Mouse (Mus musculus) midbrain, embryonic 13.5 days (tissue): Measurements from ENCODE around the gene Nav3. TPM values are rescaled to one million over a fixed set of nuclear protein-coding genes. Genes with fewer than 3 reads are reported as not detected.

Experiments used
- ATAC-seq: fragments of 200-750 bp; cut with Nextera tagmentation; 2 replicates; pipeline ENCODE4 v1.8.0; 2017; ENCODE audit warnings: mild to moderate bottlenecking, moderate TSS enrichment, moderate library complexity
- H3K27ac ChIP-seq: fragments of 300-500 bp; sonication (generic); 2 replicates; pipeline ENCODE4 v1.5.1; 2015; ENCODE audit warnings: inconsistent platforms, mild to moderate bottlenecking, moderate library complexity
- H3K27me3 ChIP-seq: fragments of 300-500 bp; sonication (generic); 2 replicates; pipeline ENCODE4 v1.6.1; 2015; ENCODE audit warnings: mild to moderate bottlenecking, inconsistent platforms
- H3K36me3 ChIP-seq: fragments of 300-500 bp; sonication (generic); 2 replicates; pipeline ENCODE4 v1.6.1; 2015; ENCODE audit warnings: mild to moderate bottlenecking, inconsistent platforms
- H3K4me1 ChIP-seq: fragments of 300-500 bp; sonication (generic); replicated peaks from 2 replicates; pipeline ENCODE4 v1.6.1; 2015; ENCODE audit warnings: inconsistent platforms
- H3K4me2 ChIP-seq: fragments of 300-500 bp; sonication (generic); replicated peaks from 2 replicates; pipeline ENCODE4 v1.6.1; 2015; ENCODE audit warnings: moderate library complexity, mild to moderate bottlenecking, inconsistent platforms
- H3K4me3 ChIP-seq: fragments of 300-500 bp; sonication (generic); replicated peaks from 2 replicates; pipeline ENCODE4 v1.5.1; 2015; ENCODE audit warnings: mild to moderate bottlenecking, inconsistent platforms
- H3K9ac ChIP-seq: fragments of 300-500 bp; sonication (generic); replicated peaks from 2 replicates; pipeline ENCODE4 v1.6.1; 2015; ENCODE audit warnings: mild to moderate bottlenecking, inconsistent platforms
- H3K9me3 ChIP-seq: fragments of 300-500 bp; sonication (generic); 2 replicates; pipeline ENCODE4 v1.6.1; 2016; ENCODE audit warnings: mild to moderate bottlenecking, inconsistent platforms
- WGBS: fragments of 180-500 bp; shearing (Covaris S2); methylation state at CpG from one replicate; pipeline ENCODE4 v1.1.7; 2015; 5-methylcytosine and 5-hydroxymethylcytosine counted together
- polyA plus RNA-seq: library from polyadenylated mRNA; unstranded; fragments of >200 nt; fragmentation: Nextera tagmentation; extraction: Ambion mirVana; gene quantifications from 2 replicates; pipeline ENCODE4 v1.2.1, GENCODE M21; 2015

The Nav3 gene
- polyA plus RNA-seq, 1 experiment from 2014 or later, result 20.2 TPM

DNA sequence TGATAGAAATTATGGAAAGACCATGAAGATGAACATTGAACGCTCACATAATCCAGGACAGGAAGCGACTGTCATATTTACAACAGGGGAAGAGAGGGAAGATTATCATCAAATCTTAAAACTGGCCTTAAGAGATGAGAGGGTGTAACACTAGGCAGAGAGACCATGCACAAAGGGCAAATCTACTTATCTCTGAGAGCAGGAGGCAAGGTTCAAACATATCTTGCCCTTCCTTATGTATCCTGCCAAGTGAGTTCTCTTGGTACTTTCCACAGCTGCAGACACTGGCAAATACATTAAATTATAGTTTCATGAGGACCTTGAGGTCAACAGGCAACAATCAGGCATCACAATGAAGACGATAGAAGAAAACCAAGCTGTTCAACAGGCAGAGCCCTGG is 529.9 kb downstream of the Nav3 start:
- H3K9me3 ChIP-seq, result no peaks in the 10 kb centered on the region
- H3K27me3 ChIP-seq, result no peaks in the 10 kb centered on the region
- H3K9ac ChIP-seq, result no peak overlapping the region
- H3K4me3 ChIP-seq, result no peak overlapping the region
- H3K27ac ChIP-seq, result no peak overlapping the region
- no peak overlapping the region for H3K4me2 ChIP-seq
- ATAC-seq, result no peak
- WGBS, result 72% methylated on average over 3 of the region's 3 CpGs
- no peaks in the 10 kb centered on the region for H3K36me3 ChIP-seq
- peaks cover 28% of the 10 kb centered on the region for H3K4me1 ChIP-seq

- Histone ChIP-seq H3K9ac (no peak overlapping the region), H3K27ac (no peak overlapping the region), H3K4me3 (no peak overlapping the region), H3K9me3 (no peaks in the 10 kb centered on the region), H3K4me1 (peaks cover 27% of the 10 kb centered on the region), H3K36me3 (no peaks in the 10 kb centered on the region), H3K27me3 (no peaks in the 10 kb centered on the region), H3K4me2 (no peak overlapping the region)
- 89% methylated on average over 2 of the region's 2 CpGs for WGBS
- ATAC-seq, result no peak
Observed at GRCm38 (mm10) chr10:109924136-109924535, 531.9 kb downstream of the Nav3 start.

- Histone ChIP-seq H3K27ac (no peak overlapping the region), H3K27me3 (no peaks in the 10 kb centered on the region), H3K9me3 (no peaks in the 10 kb centered on the region), H3K4me1 (peaks cover 12% of the 10 kb centered on the region), H3K4me3 (no peak overlapping the region), H3K36me3 (no peaks in the 10 kb centered on the region), H3K9ac (no peak overlapping the region), H3K4me2 (peak overlapping the region; percentile 26; the same call in 1 of the 2 replicates)
- WGBS, result 53% methylated on average over 11 of the region's 11 CpGs
- peak; percentile 56 for ATAC-seq
Observed at GRCm38 (mm10) chr10:109921368-109921767, 534.6 kb downstream of the Nav3 start.

DNA sequence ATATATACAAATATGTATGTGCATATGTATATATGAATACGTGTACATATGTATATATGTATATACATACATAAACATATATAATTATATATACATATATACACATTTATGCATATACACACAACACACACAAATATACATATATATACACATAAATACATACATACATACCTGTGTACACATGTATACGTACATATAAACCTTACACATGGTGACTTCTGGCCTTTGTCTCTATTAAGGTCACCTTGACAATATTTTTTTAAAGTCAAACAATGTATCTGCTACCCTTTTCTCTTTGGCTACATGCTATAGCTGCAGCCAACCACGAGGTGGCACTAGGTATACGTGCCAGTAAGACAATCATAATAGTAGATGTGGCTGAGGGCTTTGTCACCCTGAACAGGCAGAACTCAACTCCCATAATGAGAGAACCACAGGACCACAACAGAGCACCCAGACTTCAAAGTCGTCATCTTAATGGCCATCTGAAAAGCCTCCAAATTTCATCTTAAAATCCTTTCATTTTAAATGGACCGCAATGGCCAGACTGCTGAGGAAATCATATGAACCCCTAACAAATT is 535.3 kb downstream of the Nav3 start:
- Histone ChIP-seq H3K36me3 (no peaks in the 10 kb centered on the region), H3K27ac (no peak overlapping the region), H3K4me1 (peaks cover 12% of the 10 kb centered on the region), H3K4me3 (no peak overlapping the region), H3K4me2 (no peak overlapping the region), H3K9me3 (no peaks in the 10 kb centered on the region), H3K9ac (no peak overlapping the region), H3K27me3 (no peaks in the 10 kb centered on the region)
- WGBS, result 15% methylated on average over 6 of the region's 6 CpGs
- ATAC-seq, result peak; percentile 92

- ATAC-seq, result no peak
- Histone ChIP-seq H3K4me3 (no peak overlapping the region), H3K4me2 (no peak overlapping the region), H3K27me3 (no peaks in the 10 kb centered on the region), H3K9me3 (no peaks in the 10 kb centered on the region), H3K27ac (no peak overlapping the region), H3K4me1 (peaks cover 12% of the 10 kb centered on the region), H3K36me3 (no peaks in the 10 kb centered on the region), H3K9ac (no peak overlapping the region)
- 51% methylated on average over 1 of the region's 1 CpGs for WGBS
Observed at GRCm38 (mm10) chr10:109919515-109919914, 536.5 kb downstream of the Nav3 start.

DNA sequence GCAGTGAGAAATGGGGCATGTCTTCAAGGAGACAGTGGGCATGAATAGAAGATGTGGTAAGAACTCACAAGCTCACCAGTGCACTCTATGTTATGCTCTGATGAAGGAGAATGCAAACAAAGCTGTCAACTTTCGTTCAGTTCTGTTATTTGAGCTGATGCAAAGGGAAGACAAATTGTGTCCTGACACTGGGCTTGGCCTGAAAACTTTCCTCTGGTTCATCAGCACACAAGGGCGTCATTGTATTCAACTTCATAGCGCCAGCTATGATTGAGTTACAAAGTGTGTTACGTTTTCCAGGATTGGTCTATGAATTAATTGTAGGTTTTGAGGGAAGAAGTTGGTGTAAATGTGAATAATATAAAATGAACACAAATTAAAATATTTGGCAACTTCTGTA is 548.8 kb downstream of the Nav3 start:
- no peak overlapping the region for H3K9ac ChIP-seq
- peaks cover 5% of the 10 kb centered on the region; the same call in 1 of the 2 replicates for H3K4me1 ChIP-seq
- WGBS, result 78% methylated on average over 4 of the region's 4 CpGs
- no peak overlapping the region for H3K4me3 ChIP-seq
- H3K27me3 ChIP-seq, result no peaks in the 10 kb centered on the region
- no peak overlapping the region for H3K27ac ChIP-seq
- no peak overlapping the region for H3K4me2 ChIP-seq
- no peak for ATAC-seq
- H3K36me3 ChIP-seq, result no peaks in the 10 kb centered on the region
- H3K9me3 ChIP-seq, result no peaks in the 10 kb centered on the region

- Histone ChIP-seq H3K27me3 (no peaks in the 10 kb centered on the region), H3K4me3 (no peak overlapping the region), H3K9ac (no peak overlapping the region), H3K27ac (no peak overlapping the region), H3K4me2 (no peak overlapping the region), H3K4me1 (peaks cover 5% of the 10 kb centered on the region; the same call in 1 of the 2 replicates), H3K36me3 (no peaks in the 10 kb centered on the region), H3K9me3 (no peaks in the 10 kb centered on the region)
- no peak for ATAC-seq
- 69% methylated on average over 6 of the region's 6 CpGs for WGBS
Observed at GRCm38 (mm10) chr10:109906413-109906785, 549.6 kb downstream of the Nav3 start.

DNA sequence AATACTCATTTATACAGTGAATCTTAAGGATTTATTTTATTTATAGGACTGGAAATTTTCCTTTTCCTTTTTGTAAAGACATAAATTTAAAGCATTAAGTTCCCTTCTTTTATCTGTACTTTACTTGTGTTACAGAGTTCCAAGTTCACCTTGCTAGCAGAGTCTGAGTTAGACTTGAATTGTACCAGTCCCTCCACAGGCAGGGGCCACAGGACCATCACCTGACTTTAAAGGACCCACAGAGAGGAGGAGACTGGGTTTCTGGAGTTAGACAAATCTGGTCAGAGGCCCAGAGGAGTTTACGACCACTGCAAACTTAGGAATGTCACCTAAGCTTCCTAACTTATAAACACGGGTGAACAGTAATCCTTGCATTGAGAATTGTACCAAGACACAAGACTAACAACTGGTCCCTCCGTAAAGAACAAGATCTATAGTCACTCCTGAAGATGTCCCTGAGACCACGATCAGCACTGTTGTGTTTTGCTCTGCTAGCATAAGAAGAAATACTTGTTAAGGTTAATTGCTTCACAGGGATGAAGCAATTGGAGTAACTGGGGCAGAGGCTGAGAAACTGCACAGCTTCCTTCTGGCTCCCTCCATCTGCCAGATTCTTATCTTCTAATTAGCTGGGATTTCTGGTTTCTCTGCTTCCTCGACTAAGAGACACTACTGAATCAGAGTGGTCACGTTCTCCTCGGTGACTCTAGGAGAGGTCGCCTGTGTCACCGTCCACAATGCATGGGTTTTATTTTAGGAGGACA is 550.2 kb downstream of the Nav3 start:
- Histone ChIP-seq H3K27ac (no peak overlapping the region), H3K4me1 (peaks cover 5% of the 10 kb centered on the region; the same call in 1 of the 2 replicates), H3K4me2 (no peak overlapping the region), H3K27me3 (no peaks in the 10 kb centered on the region), H3K4me3 (no peak overlapping the region), H3K9ac (no peak overlapping the region), H3K36me3 (no peaks in the 10 kb centered on the region), H3K9me3 (no peaks in the 10 kb centered on the region)
- ATAC-seq, result no peak
- 73% methylated on average over 9 of the region's 9 CpGs for WGBS

GRCm38 (mm10) chr10:109904841-109905240 is 551.2 kb downstream of the Nav3 start:
- no peak overlapping the region for H3K4me2 ChIP-seq
- H3K4me3 ChIP-seq, result no peak overlapping the region
- WGBS, result 100% methylated on average over 1 of the region's 1 CpGs
- no peak overlapping the region for H3K9ac ChIP-seq
- H3K27ac ChIP-seq, result no peak overlapping the region
- H3K36me3 ChIP-seq, result no peaks in the 10 kb centered on the region
- H3K9me3 ChIP-seq, result no peaks in the 10 kb centered on the region
- H3K27me3 ChIP-seq, result no peaks in the 10 kb centered on the region
- peaks cover 5% of the 10 kb centered on the region; the same call in 1 of the 2 replicates for H3K4me1 ChIP-seq
- no peak for ATAC-seq

DNA sequence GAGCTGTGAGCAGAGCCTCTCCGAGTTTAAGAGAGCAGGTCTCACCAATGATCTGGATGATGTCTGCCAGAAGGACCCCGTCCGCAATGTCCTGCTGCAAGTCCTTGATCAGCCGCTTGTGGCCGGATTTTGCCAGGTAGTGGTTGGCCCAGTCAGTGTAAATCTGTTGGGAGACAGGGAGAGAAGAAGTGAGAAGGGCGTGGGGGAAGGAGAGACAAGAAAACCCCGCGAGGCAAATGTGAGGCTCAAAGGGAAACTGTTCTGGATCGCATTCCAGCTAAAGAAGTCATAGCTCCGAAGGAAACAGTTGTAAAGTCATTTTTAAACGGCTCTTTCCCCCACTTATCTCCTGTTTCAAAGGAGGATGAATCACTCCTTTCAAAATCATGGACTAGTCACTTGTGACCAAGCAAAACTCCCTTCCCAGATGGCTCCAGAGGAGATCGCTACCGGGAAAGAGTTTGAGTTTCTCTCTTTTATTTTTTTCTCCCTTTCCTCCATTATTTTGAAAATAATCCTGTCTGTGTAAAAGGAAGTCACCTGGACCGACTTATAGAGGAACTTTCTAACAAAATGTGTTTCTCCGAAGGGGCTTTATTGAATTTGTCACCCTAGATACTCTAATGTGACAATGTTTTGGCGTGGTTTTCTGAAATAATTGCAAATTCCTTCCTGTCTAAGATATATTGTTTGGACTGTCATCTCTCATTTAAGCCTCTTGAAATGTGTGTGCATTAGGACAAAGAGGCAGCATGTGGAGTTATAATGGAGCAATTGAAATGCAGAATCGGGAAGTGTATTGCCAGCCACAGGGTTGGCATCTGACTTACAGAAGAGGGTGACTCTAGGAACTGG is 552.1 kb downstream of the Nav3 start:
- no peak for ATAC-seq
- Histone ChIP-seq H3K36me3 (no peaks in the 10 kb centered on the region), H3K9ac (no peak overlapping the region), H3K9me3 (no peaks in the 10 kb centered on the region), H3K27me3 (no peaks in the 10 kb centered on the region), H3K27ac (no peak overlapping the region), H3K4me2 (no peak overlapping the region), H3K4me3 (no peak overlapping the region), H3K4me1 (peaks cover 5% of the 10 kb centered on the region; the same call in 1 of the 2 replicates)
- 67% methylated on average over 17 of the region's 17 CpGs for WGBS

- Histone ChIP-seq H3K4me1 (peaks cover 5% of the 10 kb centered on the region; the same call in 1 of the 2 replicates), H3K4me2 (no peak overlapping the region), H3K27ac (no peak overlapping the region), H3K4me3 (no peak overlapping the region), H3K9ac (no peak overlapping the region), H3K36me3 (no peaks in the 10 kb centered on the region), H3K9me3 (no peaks in the 10 kb centered on the region), H3K27me3 (no peaks in the 10 kb centered on the region)
- ATAC-seq, result no peak
- 89% methylated on average over 4 of the region's 4 CpGs for WGBS
Observed at GRCm38 (mm10) chr10:109903241-109903640, 552.8 kb downstream of the Nav3 start.

GRCm38 (mm10) chr10:109889171-109889475 is 566.9 kb downstream of the Nav3 start:
- H3K27ac ChIP-seq, result no peak overlapping the region

More at GRCm38 (mm10) chr10:109889171-109889475, 566.9 kb downstream of the Nav3 start:
- no peak for ATAC-seq
- Histone ChIP-seq H3K36me3 (no peaks in the 10 kb centered on the region), H3K4me2 (no peak overlapping the region), H3K9me3 (no peaks in the 10 kb centered on the region), H3K4me3 (no peak overlapping the region), H3K9ac (no peak overlapping the region), H3K4me1 (peaks cover 4% of the 10 kb centered on the region; the same call in 1 of the 2 replicates), H3K27me3 (no peaks in the 10 kb centered on the region)
- 67% methylated on average over 3 of the region's 3 CpGs for WGBS
